Mouse (Mus musculus): Measurements from ENCODE around the gene Lrp8.

DNA sequence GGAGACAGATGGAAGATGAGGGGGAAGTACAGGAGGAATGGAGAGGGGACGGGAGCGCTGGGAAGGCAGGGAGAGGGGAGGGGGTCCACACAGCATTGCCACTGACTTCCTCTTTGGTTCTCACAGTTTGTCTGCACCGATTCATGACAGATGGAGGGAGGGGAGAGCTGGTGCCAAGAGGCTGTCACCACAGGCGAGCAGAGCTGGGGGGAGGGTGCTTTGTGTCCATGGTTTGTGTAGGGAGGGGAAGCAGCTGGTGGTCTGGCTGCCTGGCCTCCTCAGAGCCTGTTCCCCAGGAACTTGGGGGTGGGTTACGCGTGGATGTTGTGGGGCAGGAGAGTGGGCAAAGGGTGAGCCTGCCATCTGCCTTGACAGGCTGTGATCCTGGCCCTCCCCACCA, 15.4 kb downstream of the Lrp8 start:
- TF ChIP-seq CTCF (IDR thresholded peaks at IDR 0.05; ENCODE audit: control insufficient read depth, insufficient read depth, low read length) (no peak), POLR2A (IDR thresholded peaks at IDR 0.05; ENCODE audit: borderline replicate concordance, control insufficient read depth, low read depth, low read length) (no peak)
